ENCODE assay signal across 8 mouse cellular contexts in the genomic region with DNA sequence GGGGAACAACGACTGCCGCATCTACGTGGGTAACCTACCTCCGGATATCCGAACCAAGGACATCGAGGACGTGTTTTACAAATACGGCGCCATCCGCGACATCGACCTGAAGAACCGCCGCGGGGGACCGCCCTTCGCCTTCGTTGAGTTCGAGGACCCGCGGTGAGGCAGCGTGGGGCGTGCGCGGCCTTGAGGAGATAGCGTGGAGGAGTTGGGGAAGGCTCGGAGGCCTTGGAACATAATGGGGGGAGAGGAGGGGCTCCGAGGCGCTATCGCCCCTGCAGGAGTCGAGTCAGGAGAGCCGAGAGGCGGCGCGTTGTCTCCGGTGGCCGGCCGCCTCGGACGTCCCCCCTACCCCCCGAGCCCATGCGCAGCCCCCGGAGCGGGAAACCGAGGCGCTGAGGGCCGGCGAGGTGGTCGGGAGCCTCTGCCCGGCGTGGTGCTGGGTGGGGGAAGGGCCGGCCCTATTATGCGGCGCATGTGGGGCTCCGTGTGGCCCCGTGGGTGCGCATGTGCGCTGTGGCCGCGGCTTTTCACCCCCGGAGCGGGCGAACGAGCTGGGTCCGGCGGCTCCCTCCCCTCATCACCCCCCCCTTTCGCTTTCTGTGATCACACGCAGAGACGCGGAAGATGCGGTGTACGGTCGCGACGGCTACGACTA. TPM values are rescaled to one million over a fixed set of nuclear protein-coding genes. Genes with fewer than 3 reads are reported as not detected.
DNase-seq lines count a peak whose midpoint lies in the region; ATAC-seq lines count a peak whose summit lies in the region.

No protein-coding gene starts in this region.

- no peaks in the 10 kb centered on the region for H3K9me3 ChIP-seq in intestine, embryonic 16.5 days (ENCODE audit: control insufficient read depth, low read length)

- H3K4me1 ChIP-seq in intestine, embryonic 16.5 days (ENCODE audit: control insufficient read depth, insufficient read depth, low read length): peaks cover 17% of the 10 kb centered on the region

- whole genome bisulfite sequencing in intestine, embryonic 16.5 days: under 1% methylated on average over 71 of the region's 76 CpGs

- H3K4me2 ChIP-seq in intestine, embryonic 16.5 days (ENCODE audit: low read depth, low read length): peak overlapping the region; percentile 63

- H3K36me3 ChIP-seq in intestine, embryonic 16.5 days (ENCODE audit: control insufficient read depth, insufficient read depth, low read length): 0 out of 2 replicates have a peak, but pooled peaks cover 2% of the 10 kb centered on the region

- H3K4me3 ChIP-seq in intestine, embryonic 16.5 days (ENCODE audit: low read length): peak overlapping the region; percentile 97

- ATAC-seq in common myeloid progenitor, adult 5-6 weeks (replicated peaks; ENCODE audit: low read depth, poor library complexity, severe bottlenecking): peak; percentile 13
- peak; percentile 60 for ATAC-seq in intestine, embryonic 16.5 days

- DNase-seq in adrenal gland, adult 2 months: peak; percentile 86
- peak; percentile 79 for DNase-seq in gastrocnemius, postnatal 14 days
- DNase-seq in left cerebral cortex, postnatal 4 days: peak; percentile 78
- DNase-seq in mesoderm, embryonic 11.5 days (ENCODE audit: low read depth, low spot score): peak; percentile 66
- DNase-seq in right cerebral cortex, postnatal 4 days: peak; percentile 75
- peak; percentile 77 for DNase-seq in yolk sac, embryonic 10.5 days (ENCODE audit: low spot score)

- peak overlapping the region; percentile 100 for H3K9ac ChIP-seq in intestine, embryonic 16.5 days (ENCODE audit: low read depth, low read length)

- H3K27me3 ChIP-seq in intestine, embryonic 16.5 days (replicated peaks; ENCODE audit: control insufficient read depth, insufficient read depth, low read length): no peaks in the 10 kb centered on the region

- intact Hi-C loops in gastrocnemius, postnatal 14 days (cut with DNase I; ENCODE audit: low total_unique reads): loop anchor here (5.0 kb wide), 1 partner anchor 61 kb away; a partner anchor contains a TSS
- intact Hi-C loops in left cerebral cortex, postnatal 4 days (cut with DNase I): loop anchor here (2.0 kb wide), 1 partner anchor 73 kb away; no protein-coding TSS in a partner anchor

- peak overlapping the region; percentile 100 for H3K27ac ChIP-seq in intestine, embryonic 16.5 days (ENCODE audit: low read length)

RNA-seq across cellular contexts. Expression of a gene that starts 0.8 kb away (rescaled TPM):
- total RNA-seq in adrenal gland, adult 2 months (2021): 100 to 1,000 TPM; 179 to 252 TPM
- polyA plus RNA-seq in adrenal gland, adult 2 months (2012; rRNA removed): 210 and 224 TPM in 2 replicates
- 612 and 668 TPM in 2 replicates for total RNA-seq in common myeloid progenitor, adult 5-6 weeks (2017)
- total RNA-seq in gastrocnemius, postnatal 14 days (2021): 10 to 100 TPM; 58.0 to 76.3 TPM
- 169 and 170 TPM in 2 replicates for polyA plus RNA-seq in intestine, embryonic 16.5 days (2015; fragmentation: Nextera tagmentation; extraction: Ambion mirVana)
- total RNA-seq in left cerebral cortex, postnatal 4 days (2021): 100 to 1,000 TPM; 261 to 264 TPM

RNA-seq across cellular contexts. Expression of a gene that starts 20.1 kb away (rescaled TPM):
- 10 to 100 TPM; 48.3 to 52.4 TPM for total RNA-seq in adrenal gland, adult 2 months (2021)
- 13.5 and 14.6 TPM in 2 replicates for polyA plus RNA-seq in adrenal gland, adult 2 months (2012; rRNA removed)
- total RNA-seq in common myeloid progenitor, adult 5-6 weeks (2017): 33.8 and 42.6 TPM in 2 replicates
- total RNA-seq in gastrocnemius, postnatal 14 days (2021): 10 to 100 TPM; 39.2 to 43.5 TPM
- 23.3 and 24.1 TPM in 2 replicates for polyA plus RNA-seq in intestine, embryonic 16.5 days (2015; fragmentation: Nextera tagmentation; extraction: Ambion mirVana)
- total RNA-seq in left cerebral cortex, postnatal 4 days (2021): 10 to 100 TPM; 35.3 to 38.2 TPM

RNA-seq across cellular contexts. Expression of a gene that starts 49.9 kb away (rescaled TPM):
- 10 to 100 TPM; 49.3 to 61.7 TPM for total RNA-seq in adrenal gland, adult 2 months (2021)
- polyA plus RNA-seq in adrenal gland, adult 2 months (2012; rRNA removed): 76.9 and 91.3 TPM in 2 replicates
- total RNA-seq in common myeloid progenitor, adult 5-6 weeks (2017): 3.3 and 4.2 TPM in 2 replicates
- 10 to 100 TPM; 48.5 to 50.0 TPM for total RNA-seq in gastrocnemius, postnatal 14 days (2021)
- 8.0 and 8.5 TPM in 2 replicates for polyA plus RNA-seq in intestine, embryonic 16.5 days (2015; fragmentation: Nextera tagmentation; extraction: Ambion mirVana)
- 10 to 100 TPM; 65.4 to 69.7 TPM for total RNA-seq in left cerebral cortex, postnatal 4 days (2021)

Comparison
In these comparisons a context has a peak if more than half of its experiments do, and no peak if none do; other contexts are left out.
1. Peak in every context shown above with its lines: DNase-seq, ATAC-seq, H3K4me3 ChIP-seq and H3K27ac ChIP-seq.